Comparison of ENCODE assay signal across 1 mouse cellular context in the genomic region with DNA sequence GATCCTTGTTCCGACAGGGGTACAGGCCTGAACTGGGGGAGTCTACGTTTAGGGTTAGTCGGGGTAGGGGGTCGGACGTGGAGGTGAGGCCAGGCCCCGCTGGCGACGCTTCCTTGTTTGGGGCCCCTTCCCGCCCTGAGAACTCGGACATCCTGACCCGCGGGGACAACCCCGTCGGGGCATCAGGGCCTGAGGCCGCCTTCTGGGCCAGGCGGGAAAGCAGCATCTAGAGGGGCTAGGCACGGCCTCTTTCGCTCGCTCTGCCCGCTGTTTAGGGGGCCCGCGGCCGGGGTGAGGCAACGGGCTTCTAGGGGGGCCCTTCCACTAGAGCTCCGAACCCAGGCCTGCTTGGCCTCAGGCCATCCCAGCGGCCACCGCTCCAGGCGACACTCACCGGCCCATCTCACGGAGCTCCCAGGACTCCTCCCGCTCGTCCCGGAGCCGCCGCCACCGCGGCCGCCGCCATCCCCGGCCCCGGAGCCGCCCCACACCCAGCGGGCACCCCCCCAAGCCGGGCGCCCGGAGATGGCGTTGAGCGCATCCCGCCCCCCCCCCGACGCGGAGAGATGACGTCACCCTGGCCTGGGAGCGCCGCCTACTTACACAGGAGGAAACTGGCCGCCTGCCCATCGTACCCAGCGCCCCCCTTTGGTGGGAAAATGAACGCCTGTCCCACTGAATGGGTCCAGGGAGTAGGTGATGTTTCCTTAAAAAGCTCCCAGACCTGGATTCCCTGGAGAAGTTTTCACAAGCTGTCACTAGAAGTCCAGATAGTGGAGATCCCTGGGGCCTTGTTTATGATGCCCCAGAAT.
A peak's percentile ranks its signal among the peaks of the same experiment; 100 is the strongest.
TF ChIP-seq lines count a peak whose summit lies in the region.

Atxn1l (minus strand) TSS at position 503 of the 812 bp plus-strand sequence.

TF ChIP-seq in CH12.LX, 34 proteins besides CTCF, POLR2A, EP300 and RAD21 (continued from another document):
- TF ChIP-seq CHD1 (IDR thresholded peaks at IDR 0.05; ENCODE audit: low read depth, low read length), result 0 out of 2 replicates have a peak, but pooled peaks have one; percentile 18
- TF ChIP-seq RCOR1 (conservative IDR thresholded peaks at IDR 0.05; ENCODE audit: low read depth, low read length), result no peak
- no peak for TF ChIP-seq KAT2A (IDR thresholded peaks at IDR 0.05; ENCODE audit: insufficient replicate concordance, low read length)
- TF ChIP-seq GABPA (IDR thresholded peaks at IDR 0.05; ENCODE audit: insufficient replicate concordance, low read depth, low read length), result no peak
- no peak for TF ChIP-seq ZMIZ1 (IDR thresholded peaks at IDR 0.05; ENCODE audit: low read depth, low read length)
- no peak; the same call in 1 of the 2 replicates for TF ChIP-seq NRF1 (IDR thresholded peaks at IDR 0.05; ENCODE audit: low read depth, low read length)
- no peak for TF ChIP-seq MAFK (IDR thresholded peaks at IDR 0.05; ENCODE audit: insufficient replicate concordance, low read length)
- no peak for TF ChIP-seq ZNF384 (IDR thresholded peaks at IDR 0.05; ENCODE audit: low read depth, low read length)
- TF ChIP-seq TCF12 (IDR thresholded peaks at IDR 0.05; ENCODE audit: low read depth, low read length), result peak; percentile 56
- TF ChIP-seq POLR2AphosphoS2 (IDR thresholded peaks at IDR 0.05; ENCODE audit: low read depth, low read length), result no peak
- no peak for TF ChIP-seq USF2 (conservative IDR thresholded peaks at IDR 0.05; ENCODE audit: low read depth, low read length)
- TF ChIP-seq MAZ (IDR thresholded peaks at IDR 0.05; ENCODE audit: low read depth, low read length), result peak; percentile 96
- TF ChIP-seq CHD2 (IDR thresholded peaks at IDR 0.05; ENCODE audit: low read length), result peak; percentile 66
- peak; percentile 45 for TF ChIP-seq NELFE (IDR thresholded peaks at IDR 0.05; ENCODE audit: low read depth, low read length)
- peak; percentile 37; the same call in 1 of the 2 replicates for TF ChIP-seq MEF2A (IDR thresholded peaks at IDR 0.05; ENCODE audit: borderline replicate concordance, low read depth, low read length)
- no peak for TF ChIP-seq TBP (conservative IDR thresholded peaks at IDR 0.05; ENCODE audit: low read depth, low read length)
- TF ChIP-seq USF1 (IDR thresholded peaks at IDR 0.05; ENCODE audit: low read depth, low read length), result no peak
- no peak for TF ChIP-seq UBTF (IDR thresholded peaks at IDR 0.05; ENCODE audit: low read depth, low read length)
- peak; percentile 54; the same call in 1 of the 2 replicates for TF ChIP-seq ELF1 (IDR thresholded peaks at IDR 0.05; ENCODE audit: low read depth, low read length)
- TF ChIP-seq SIN3A (IDR thresholded peaks at IDR 0.05; ENCODE audit: low read length), result peak; percentile 79
- no peak for TF ChIP-seq E2F4 (IDR thresholded peaks at IDR 0.05; ENCODE audit: insufficient replicate concordance, low read depth, low read length)
- TF ChIP-seq MYC (IDR thresholded peaks at IDR 0.05; ENCODE audit: low read depth, low read length), result no peak
- peak; percentile 9; the same call in 1 of the 2 replicates for TF ChIP-seq ETS1 (conservative IDR thresholded peaks at IDR 0.05; ENCODE audit: low read depth, low read length)
- TF ChIP-seq HCFC1 (IDR thresholded peaks at IDR 0.05; ENCODE audit: low read depth, low read length), result peak; percentile 82
- TF ChIP-seq BHLHE40 (IDR thresholded peaks at IDR 0.05; ENCODE audit: low read depth, low read length), result no peak
- TF ChIP-seq ZC3H11A (IDR thresholded peaks at IDR 0.05; ENCODE audit: low read depth, low read length), result no peak
- TF ChIP-seq JUN (IDR thresholded peaks at IDR 0.05; ENCODE audit: insufficient read depth, low read depth, low read length), result no peak
- TF ChIP-seq ZKSCAN1 (IDR thresholded peaks at IDR 0.05; ENCODE audit: borderline replicate concordance, low read depth, low read length), result no peak
- TF ChIP-seq SMC3 (IDR thresholded peaks at IDR 0.05; ENCODE audit: low read depth, low read length), result peak; percentile 18; the same call in 1 of the 2 replicates
- 0 out of 2 replicates have a peak, but pooled peaks have one; percentile 8 for TF ChIP-seq IRF4 (IDR thresholded peaks at IDR 0.05; ENCODE audit: low read depth, low read length)
- TF ChIP-seq MAX (IDR thresholded peaks at IDR 0.05; ENCODE audit: low read length), result no peak
- TF ChIP-seq PAX5 (IDR thresholded peaks at IDR 0.05; ENCODE audit: low read length), result no peak
TF ChIP-seq in CH12.LX: peak in this region for 12.
